Mouse (Mus musculus): Measurements from ENCODE around the gene Clcn1. TPM values are rescaled to one million over a fixed set of nuclear protein-coding genes. Genes with fewer than 3 reads are reported as not detected.
A peak's percentile ranks its signal among the peaks of the same experiment; 100 is the strongest.

The Clcn1 gene
- polyA plus RNA-seq, 1 experiment, result 1.00 TPM

- H3K4me3 ChIP-seq (ENCODE audit: control insufficient read depth, insufficient read depth, low read length), result peak overlapping the region; percentile 74
- 2% methylated on average over 31 of the region's 32 CpGs for WGBS
These were observed 37.6 kb downstream of the Clcn1 start for GRCm38 (mm10) chr6:42324067-42324481.

GRCm38 (mm10) chr6:42324482-42325267, 38.2 kb downstream of the Clcn1 start, which contains the start of gene Fam131b:
Fam131b (minus strand) TSS chr6:42324643.
- H3K36me3 ChIP-seq (ENCODE audit: control insufficient read depth, insufficient read depth, low read length), result no peaks in the 10 kb centered on the region
- TF ChIP-seq CTCF (IDR thresholded peaks at IDR 0.05; ENCODE audit: borderline replicate concordance, control insufficient read depth, extremely low read depth, insufficient read depth, low read length, poor library complexity) (no peak), POLR2A (IDR thresholded peaks at IDR 0.05; ENCODE audit: control insufficient read depth, extremely low read depth, insufficient read depth, low read length, poor library complexity) (peak; percentile 27; the same call in 1 of the 2 replicates)
- H3K27me3 ChIP-seq (ENCODE audit: control insufficient read depth, insufficient read depth, low read length), result peaks cover 15% of the 10 kb centered on the region
- peaks cover 12% of the 10 kb centered on the region for H3K4me1 ChIP-seq (replicated peaks; ENCODE audit: control insufficient read depth, insufficient read depth, low read length)
- H3K4me3 ChIP-seq (ENCODE audit: control insufficient read depth, insufficient read depth, low read length), result peak within 1 kb of the TSS; percentile 74
- peak; percentile 62 for DNase-seq
- no peak within 1 kb of the TSS for H3K27ac ChIP-seq (ENCODE audit: control insufficient read depth, insufficient read depth, low read length)
- 1% methylated on average over 59 of the region's 68 CpGs for WGBS

More at GRCm38 (mm10) chr6:42324067-42324481, 37.6 kb downstream of the Clcn1 start:
- no peak overlapping the region for H3K27ac ChIP-seq (ENCODE audit: control insufficient read depth, insufficient read depth, low read length)
- peaks cover 12% of the 10 kb centered on the region for H3K4me1 ChIP-seq (replicated peaks; ENCODE audit: control insufficient read depth, insufficient read depth, low read length)
- peaks cover 15% of the 10 kb centered on the region for H3K27me3 ChIP-seq (ENCODE audit: control insufficient read depth, insufficient read depth, low read length)
- no peak for DNase-seq
- TF ChIP-seq CTCF (IDR thresholded peaks at IDR 0.05; ENCODE audit: borderline replicate concordance, control insufficient read depth, extremely low read depth, insufficient read depth, low read length, poor library complexity) (no peak), POLR2A (IDR thresholded peaks at IDR 0.05; ENCODE audit: control insufficient read depth, extremely low read depth, insufficient read depth, low read length, poor library complexity) (no peak)
- no peaks in the 10 kb centered on the region for H3K36me3 ChIP-seq (ENCODE audit: control insufficient read depth, insufficient read depth, low read length)

DNA sequence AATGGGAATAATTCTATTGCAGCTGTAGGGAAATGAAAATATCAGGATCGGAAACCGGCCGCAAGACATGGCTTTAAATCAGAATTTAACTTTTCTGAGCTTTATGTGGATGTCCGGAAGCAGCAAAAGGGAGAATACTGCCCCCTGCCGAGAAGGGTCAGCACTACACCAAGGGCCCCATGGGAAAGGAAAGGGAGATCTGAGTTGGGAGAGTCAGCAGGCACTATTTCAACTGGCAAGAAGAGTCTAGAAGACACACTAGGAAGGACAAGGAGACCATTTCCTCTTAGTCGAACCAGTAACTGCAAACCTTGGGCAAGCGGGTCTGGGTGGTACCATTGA, 38.8 kb downstream of the Clcn1 start:
- TF ChIP-seq POLR2A (IDR thresholded peaks at IDR 0.05; ENCODE audit: control insufficient read depth, extremely low read depth, insufficient read depth, low read length, poor library complexity) (no peak), CTCF (IDR thresholded peaks at IDR 0.05; ENCODE audit: borderline replicate concordance, control insufficient read depth, extremely low read depth, insufficient read depth, low read length, poor library complexity) (no peak)
- Histone ChIP-seq H3K4me1 (replicated peaks; ENCODE audit: control insufficient read depth, insufficient read depth, low read length) (peaks cover 12% of the 10 kb centered on the region), H3K36me3 (ENCODE audit: control insufficient read depth, insufficient read depth, low read length) (no peaks in the 10 kb centered on the region), H3K27me3 (ENCODE audit: control insufficient read depth, insufficient read depth, low read length) (peaks cover 15% of the 10 kb centered on the region), H3K27ac (ENCODE audit: control insufficient read depth, insufficient read depth, low read length) (no peak overlapping the region), H3K4me3 (ENCODE audit: control insufficient read depth, insufficient read depth, low read length) (peak overlapping the region; percentile 74)
- 15% methylated on average over 7 of the region's 7 CpGs for whole genome bisulfite sequencing
- peak; percentile 85 for DNase-seq

DNA sequence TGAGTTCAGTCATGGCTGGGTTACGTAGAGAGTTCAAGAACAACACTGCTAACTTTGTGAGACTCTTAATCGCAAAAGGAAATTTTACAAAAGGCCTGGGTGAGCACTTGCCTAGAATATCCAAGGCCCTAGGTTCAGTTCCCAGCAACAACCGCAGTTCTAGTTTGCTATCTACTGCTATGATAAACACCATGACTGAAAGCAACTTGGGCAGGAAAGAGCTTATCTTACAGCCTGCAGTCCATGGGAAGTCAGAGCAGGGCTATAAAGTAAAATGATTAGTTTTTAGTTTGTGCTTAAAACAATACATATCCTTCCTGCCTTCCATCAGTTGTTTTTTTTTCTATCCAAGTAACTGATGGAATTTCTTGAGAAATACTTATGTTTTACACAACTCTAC, 40.0 kb downstream of the Clcn1 start:
- 96% methylated on average over 3 of the region's 3 CpGs for WGBS
- Histone ChIP-seq H3K36me3 (ENCODE audit: control insufficient read depth, insufficient read depth, low read length) (no peaks in the 10 kb centered on the region), H3K4me1 (replicated peaks; ENCODE audit: control insufficient read depth, insufficient read depth, low read length) (peaks cover 12% of the 10 kb centered on the region), H3K27ac (ENCODE audit: control insufficient read depth, insufficient read depth, low read length) (no peak overlapping the region), H3K4me3 (ENCODE audit: control insufficient read depth, insufficient read depth, low read length) (no peak overlapping the region), H3K27me3 (ENCODE audit: control insufficient read depth, insufficient read depth, low read length) (peaks cover 15% of the 10 kb centered on the region)
- no peak for DNase-seq
- TF ChIP-seq POLR2A (IDR thresholded peaks at IDR 0.05; ENCODE audit: control insufficient read depth, extremely low read depth, insufficient read depth, low read length, poor library complexity), result no peak
- TF ChIP-seq CTCF (IDR thresholded peaks at IDR 0.05; ENCODE audit: borderline replicate concordance, control insufficient read depth, extremely low read depth, insufficient read depth, low read length, poor library complexity), result no peak

DNA sequence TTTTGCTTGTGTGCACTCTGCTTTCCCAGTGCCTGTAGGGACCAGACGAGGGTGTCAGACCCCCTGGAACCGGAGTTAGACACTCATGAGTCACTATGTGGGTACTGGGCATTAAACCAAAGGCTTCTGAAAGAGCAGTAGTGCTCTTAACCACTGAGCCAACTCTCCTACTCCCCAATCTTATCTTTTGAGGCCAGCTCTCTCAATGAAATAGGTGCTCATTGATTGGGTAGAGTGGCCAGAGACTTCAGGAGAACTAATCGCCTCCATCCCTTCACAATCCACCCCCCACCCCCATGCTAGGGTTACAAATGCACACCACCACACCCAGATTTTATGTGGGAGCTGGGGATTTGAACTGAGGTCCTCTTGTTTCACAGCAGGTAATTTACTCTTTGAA, 42.3 kb downstream of the Clcn1 start:
- no peak overlapping the region for H3K4me3 ChIP-seq (ENCODE audit: control insufficient read depth, insufficient read depth, low read length)
- WGBS, result 88% methylated on average over 3 of the region's 3 CpGs
- no peak overlapping the region for H3K27ac ChIP-seq (ENCODE audit: control insufficient read depth, insufficient read depth, low read length)
- peaks cover 9% of the 10 kb centered on the region for H3K4me1 ChIP-seq (replicated peaks; ENCODE audit: control insufficient read depth, insufficient read depth, low read length)
- DNase-seq, result no peak
- no peak for TF ChIP-seq CTCF (IDR thresholded peaks at IDR 0.05; ENCODE audit: borderline replicate concordance, control insufficient read depth, extremely low read depth, insufficient read depth, low read length, poor library complexity)
- no peak for TF ChIP-seq POLR2A (IDR thresholded peaks at IDR 0.05; ENCODE audit: control insufficient read depth, extremely low read depth, insufficient read depth, low read length, poor library complexity)
- no peaks in the 10 kb centered on the region for H3K36me3 ChIP-seq (ENCODE audit: control insufficient read depth, insufficient read depth, low read length)
- peaks cover 6% of the 10 kb centered on the region for H3K27me3 ChIP-seq (ENCODE audit: control insufficient read depth, insufficient read depth, low read length)

GRCm38 (mm10) chr6:42330216-42330615, 43.7 kb downstream of the Clcn1 start:
- Histone ChIP-seq H3K4me1 (replicated peaks; ENCODE audit: control insufficient read depth, insufficient read depth, low read length) (no peaks in the 10 kb centered on the region), H3K27ac (ENCODE audit: control insufficient read depth, insufficient read depth, low read length) (no peak overlapping the region), H3K4me3 (ENCODE audit: control insufficient read depth, insufficient read depth, low read length) (no peak overlapping the region), H3K36me3 (ENCODE audit: control insufficient read depth, insufficient read depth, low read length) (no peaks in the 10 kb centered on the region), H3K27me3 (ENCODE audit: control insufficient read depth, insufficient read depth, low read length) (no peaks in the 10 kb centered on the region)
- TF ChIP-seq POLR2A (IDR thresholded peaks at IDR 0.05; ENCODE audit: control insufficient read depth, extremely low read depth, insufficient read depth, low read length, poor library complexity) (no peak), CTCF (IDR thresholded peaks at IDR 0.05; ENCODE audit: borderline replicate concordance, control insufficient read depth, extremely low read depth, insufficient read depth, low read length, poor library complexity) (no peak)
- 91% methylated on average over 3 of the region's 3 CpGs for WGBS
- no peak for DNase-seq

Data from thymus, adult 2 months (tissue).